Mouse (Mus musculus): ENCODE data around the gene Olfr1415.

DNA sequence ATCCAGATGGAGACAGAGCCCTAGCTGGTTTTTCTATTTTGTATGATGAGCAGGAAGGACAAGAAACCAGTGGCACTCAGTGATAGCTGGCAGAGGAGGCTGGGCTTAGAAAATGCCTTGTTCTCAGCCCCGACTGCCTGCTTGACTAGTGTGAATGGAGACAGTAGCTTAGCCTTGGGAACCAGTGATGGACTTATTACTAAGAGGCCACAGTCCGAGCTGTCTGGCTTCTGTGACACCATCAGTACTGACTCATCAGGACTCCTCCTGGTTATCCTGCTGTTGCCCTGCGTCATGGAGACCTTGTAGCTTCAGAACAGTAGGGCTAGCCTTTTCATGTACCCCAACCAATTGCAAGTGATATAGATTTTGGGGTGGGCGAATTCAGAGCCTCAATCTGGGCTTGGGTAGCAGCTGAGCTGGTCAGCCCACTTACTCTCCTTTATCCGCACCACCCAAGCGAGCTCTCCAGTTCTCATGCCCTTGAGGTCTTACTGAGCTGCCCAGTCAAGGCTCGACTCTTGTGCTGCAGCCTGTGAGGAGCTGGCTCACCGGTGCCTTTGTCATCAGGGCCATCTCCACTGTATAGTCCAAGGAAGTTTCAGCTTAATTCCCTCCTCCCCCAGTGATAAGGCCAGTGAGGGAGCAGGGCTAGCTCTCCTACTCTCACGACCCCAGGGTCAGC lies 55.7 kb downstream of the Olfr1415 start:
- TF ChIP-seq POLR2A (IDR thresholded peaks at IDR 0.05; ENCODE audit: low read depth, low read length) (no peak), CTCF (IDR thresholded peaks at IDR 0.05; ENCODE audit: extremely low read depth, insufficient read length, insufficient replicate concordance, low read depth, low read length) (no peak)

Measured in small intestine, adult 2 months (tissue).